Mouse (Mus musculus): ENCODE data around the gene Rgl2.
A peak's percentile ranks its signal among the peaks of the same experiment; 100 is the strongest.

Rgl2 gene

GRCm38 (mm10) chr17:33921361-33921760 is 8.0 kb upstream of the Rgl2 start:
- DNase-seq (ENCODE audit: low spot score in 2 of 2), result no peak

GRCm38 (mm10) chr17:33924577-33925283 is 4.6 kb upstream of the Rgl2 start:
- no peak for DNase-seq (ENCODE audit: low spot score in 2 of 2)

- DNase-seq (ENCODE audit: low spot score in 2 of 2), result no peak
Measured at GRCm38 (mm10) chr17:33925406-33926116, 3.8 kb upstream of the Rgl2 start.

DNA sequence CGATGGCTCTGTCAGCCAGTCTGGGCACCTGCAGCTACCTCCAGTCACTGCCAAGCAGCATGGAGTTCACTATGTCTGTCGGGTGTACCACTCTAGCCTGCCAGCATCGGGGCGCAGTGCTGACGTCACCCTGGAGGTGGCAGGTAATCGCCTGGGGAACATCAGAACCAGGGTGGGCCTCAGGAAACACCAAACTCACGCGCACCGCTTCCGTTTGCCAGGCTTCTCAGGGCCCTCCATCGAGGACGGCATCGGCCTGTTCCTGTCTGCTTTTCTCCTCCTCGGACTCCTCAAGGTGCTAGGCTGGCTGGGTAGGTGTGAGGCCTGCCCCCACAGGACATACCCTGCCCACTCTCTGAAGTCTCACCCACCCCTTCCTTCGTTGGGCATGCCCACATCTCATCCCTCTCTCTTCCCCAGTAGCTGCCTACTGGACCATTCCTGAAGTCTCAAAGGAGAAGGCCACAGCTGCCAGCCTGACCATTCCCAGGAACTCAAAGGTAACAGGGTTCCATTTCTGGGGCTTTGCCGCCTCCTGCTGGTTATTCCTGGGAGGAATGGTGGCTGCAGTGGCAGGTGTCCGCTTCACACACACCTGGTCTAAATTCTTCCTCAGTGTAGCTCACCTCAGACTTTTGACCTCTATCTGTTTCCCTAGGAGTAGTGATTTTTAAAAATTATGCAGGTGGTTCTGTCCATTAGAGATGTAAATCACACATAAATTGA is 3.0 kb upstream of the Rgl2 start:
- no peak for DNase-seq (ENCODE audit: low spot score in 2 of 2)

- DNase-seq (ENCODE audit: low spot score in 2 of 2), result no peak
Measured at GRCm38 (mm10) chr17:33928251-33928947, 944 bp upstream of the Rgl2 start.

DNA sequence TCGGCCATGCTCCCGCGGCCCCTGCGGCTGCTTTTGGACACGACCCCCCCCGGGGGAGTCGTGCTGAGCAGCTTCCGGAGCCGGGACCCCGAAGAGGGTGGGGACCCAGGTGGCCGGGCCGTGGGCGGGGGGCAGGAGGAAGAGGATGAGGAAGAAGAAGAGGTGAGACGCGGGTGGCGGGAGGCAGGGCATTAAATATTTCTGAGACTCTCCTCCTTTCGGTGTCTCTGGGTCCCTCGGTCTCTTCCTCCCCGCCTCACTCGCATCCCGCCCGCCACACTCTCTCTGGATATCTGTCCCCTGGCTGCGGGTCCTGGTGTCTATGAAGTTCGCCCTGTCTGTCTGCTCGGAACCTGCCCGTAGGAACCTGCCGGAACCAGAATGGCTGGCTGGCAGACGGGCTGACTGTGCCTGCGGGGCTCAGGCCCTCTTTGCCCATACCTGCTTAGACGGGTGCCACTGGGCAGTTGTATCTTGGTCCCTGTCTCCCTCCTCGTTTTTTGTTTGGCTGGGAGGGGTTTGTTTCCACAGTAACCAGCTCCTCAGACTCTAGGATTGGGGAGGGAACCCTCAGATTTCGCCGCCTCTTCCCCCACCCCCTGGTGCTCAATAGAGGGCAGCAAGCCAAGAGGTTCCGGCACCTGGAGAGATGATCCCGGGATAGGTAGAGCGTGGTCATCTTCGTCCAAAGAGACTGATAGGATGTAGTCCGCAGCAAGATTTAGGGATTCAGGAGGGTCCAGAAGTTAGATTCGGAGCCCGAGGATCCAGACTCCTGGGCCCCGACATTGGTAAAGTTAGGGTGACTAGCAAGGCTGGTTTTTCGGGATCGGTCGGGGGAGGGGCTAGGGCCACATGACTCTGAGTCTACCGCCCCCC is 1.2 kb downstream of the Rgl2 start:
- DNase-seq (ENCODE audit: low spot score in 2 of 2), result peak; percentile 76 to 80

DNA sequence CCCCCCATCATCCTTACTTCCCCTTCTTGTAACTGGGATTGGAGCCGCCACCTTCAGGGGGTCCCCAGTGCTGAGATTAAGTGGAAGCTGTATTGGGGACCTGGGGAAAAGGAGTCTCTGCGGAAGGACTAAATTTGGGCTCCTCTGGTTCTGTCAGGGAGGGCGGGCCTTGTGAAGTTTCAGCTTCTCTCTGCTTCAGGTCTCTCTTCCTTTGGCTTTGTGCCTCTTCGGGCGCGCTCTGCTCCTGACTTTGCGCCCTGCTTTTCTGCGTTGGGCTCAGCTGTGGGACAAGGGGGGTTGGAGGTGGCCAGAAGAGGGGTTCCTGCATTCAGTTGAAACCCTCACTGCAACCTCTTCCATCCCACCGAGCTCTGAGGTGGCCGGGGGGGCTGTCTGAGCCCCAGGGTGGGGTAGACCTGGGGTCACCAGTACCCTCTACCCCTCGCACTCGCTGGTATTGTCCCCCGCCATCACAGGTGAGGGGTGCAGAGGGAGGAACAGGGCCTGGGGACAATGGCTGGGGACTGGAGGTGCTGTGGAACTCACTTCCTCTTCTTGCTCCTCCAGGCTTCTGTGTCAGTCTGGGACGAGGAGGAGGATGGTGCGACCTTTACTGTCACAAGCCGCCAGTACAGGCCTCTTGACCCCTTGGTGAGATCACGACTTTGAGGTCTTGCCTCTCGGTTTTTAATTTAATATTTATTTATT is 2.0 kb downstream of the Rgl2 start:
- DNase-seq (ENCODE audit: low spot score in 2 of 2), result no peak

DNA sequence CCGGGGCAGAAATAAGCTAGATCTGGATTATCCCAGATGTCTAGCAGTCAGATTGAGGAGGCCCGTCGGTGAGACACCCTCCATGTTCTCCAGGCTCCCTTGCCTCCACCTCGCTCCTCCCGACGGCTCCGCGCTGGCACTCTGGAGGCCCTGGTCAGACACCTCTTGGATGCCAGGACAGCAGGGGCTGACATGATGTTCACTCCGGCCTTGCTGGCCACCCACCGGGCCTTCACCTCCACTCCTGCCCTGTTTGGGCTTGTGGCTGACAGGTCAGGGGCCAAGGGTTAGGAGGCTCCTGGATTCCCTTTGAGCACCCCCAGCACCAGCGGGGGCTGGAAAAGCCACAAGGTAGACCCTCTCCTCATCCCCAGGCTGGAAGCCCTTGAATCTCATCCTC is 2.6 kb downstream of the Rgl2 start:
- no peak for DNase-seq (ENCODE audit: low spot score in 2 of 2)

GRCm38 (mm10) chr17:33932448-33932847 is 3.1 kb downstream of the Rgl2 start:
- DNase-seq (ENCODE audit: low spot score in 2 of 2), result no peak

DNA sequence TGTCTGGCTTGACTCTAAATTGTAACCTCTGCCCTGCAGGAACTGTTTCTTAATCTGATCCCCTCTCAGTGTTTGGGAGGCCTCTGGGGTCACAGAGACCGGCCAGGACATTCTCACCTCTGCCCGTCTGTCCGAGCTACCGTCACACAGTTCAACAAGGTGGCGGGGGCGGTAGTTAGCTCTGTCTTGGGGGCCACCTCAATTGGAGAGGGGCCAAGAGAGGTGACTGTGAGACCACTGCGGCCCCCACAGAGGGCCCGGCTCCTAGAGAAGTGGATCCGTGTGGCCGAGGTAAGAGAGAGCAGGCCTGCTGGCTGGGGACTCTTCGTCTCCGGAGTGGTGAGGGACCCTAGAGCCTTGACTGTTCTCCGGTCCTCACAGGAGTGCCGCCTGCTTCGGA is 3.6 kb downstream of the Rgl2 start:
- no peak for DNase-seq (ENCODE audit: low spot score in 2 of 2)

GRCm38 (mm10) chr17:33935422-33936055 is 6.2 kb downstream of the Rgl2 start:
- no peak for DNase-seq (ENCODE audit: low spot score in 2 of 2)

DNA sequence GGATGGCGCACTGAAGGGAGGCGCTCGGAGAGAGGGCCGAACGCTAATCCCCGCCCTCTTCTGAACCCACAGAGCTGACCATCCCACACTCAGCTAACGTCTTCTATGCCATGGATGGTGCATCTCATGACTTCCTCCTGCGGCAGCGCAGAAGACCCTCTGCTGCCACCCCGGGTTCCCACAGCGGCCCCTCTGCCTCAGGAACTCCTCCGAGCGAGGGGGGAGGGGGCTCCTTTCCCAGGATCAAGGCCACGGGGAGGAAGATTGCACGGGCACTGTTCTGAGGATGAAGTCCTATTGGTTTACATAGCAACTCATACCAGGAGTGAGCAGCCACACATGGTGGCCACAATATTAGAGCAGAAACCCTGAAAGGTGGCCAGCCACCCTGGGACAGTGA is 7.7 kb downstream of the Rgl2 start:
- no peak for DNase-seq (ENCODE audit: low spot score in 2 of 2)

DNA sequence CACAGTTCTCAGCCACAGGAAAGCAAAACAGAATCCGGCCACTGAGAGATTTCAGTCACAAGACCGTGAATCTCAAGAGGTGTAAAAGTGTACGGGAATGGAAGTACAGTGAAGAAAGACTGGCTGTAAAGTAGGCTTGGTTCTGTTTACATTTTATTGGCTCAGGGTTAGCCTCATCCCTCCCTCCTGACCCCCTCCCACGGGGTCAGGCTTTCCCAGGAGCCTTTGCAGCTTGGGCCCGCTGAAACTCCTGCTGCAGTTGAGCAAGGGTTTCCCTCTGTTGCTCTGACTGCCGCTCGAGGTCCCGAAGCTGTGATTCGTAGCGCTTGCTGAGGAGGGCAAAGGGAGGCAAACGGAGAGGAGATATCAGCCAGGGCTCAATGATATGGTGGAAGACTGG is 9.4 kb downstream of the Rgl2 start:
- no peak for DNase-seq (ENCODE audit: low spot score in 2 of 2)

- peak; percentile 79 to 84 for DNase-seq (ENCODE audit: low spot score in 2 of 2)
Measured at GRCm38 (mm10) chr17:33940206-33940805, 11.0 kb downstream of the Rgl2 start, which contains the start of the genes Pfdn6 and Wdr46. TSS of gene Pfdn6 (minus strand) at chr17:33940343. TSS of gene Wdr46 (plus strand) at chr17:33940660.

DNA sequence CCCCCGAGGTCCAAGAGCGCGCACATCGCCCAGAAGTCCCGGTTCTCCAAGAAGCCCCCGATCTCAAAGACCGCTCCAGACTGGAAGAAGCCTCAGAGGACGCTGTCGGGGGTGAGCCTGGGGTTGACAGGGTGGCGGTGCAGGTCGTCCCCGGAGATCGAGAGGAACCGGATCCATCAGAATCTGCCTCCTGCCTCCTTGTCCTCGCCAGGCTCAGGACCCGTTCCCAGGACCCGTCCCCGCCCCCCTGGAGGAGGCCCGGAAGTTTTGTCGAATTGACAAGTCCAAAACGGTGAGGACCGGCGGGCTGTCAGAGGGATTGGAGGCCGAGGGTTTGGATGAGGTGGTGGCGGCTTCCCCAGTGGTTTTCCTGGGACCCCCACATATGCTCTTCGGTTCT is 11.6 kb downstream of the Rgl2 start:
- DNase-seq (ENCODE audit: low spot score in 2 of 2), result no peak

DNA sequence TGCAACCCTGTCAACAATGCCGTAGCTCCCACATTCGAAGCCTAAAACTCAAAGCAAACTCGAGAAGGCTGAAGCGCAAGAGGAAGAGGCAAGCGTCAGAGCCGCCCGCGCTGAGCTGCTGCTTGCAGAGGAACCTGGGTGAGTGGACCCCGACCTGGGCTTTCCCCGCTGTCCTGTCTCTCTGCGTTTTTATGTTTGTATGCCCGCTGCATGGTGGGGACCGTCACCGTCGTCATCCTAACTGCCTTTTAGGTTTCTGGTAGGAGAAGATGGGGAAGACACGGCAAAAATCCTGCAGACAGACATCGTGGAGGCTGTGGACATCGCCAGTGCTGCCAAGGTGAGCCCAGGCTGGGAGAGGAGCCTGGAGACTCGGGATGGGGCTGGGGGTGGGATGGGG is 12.0 kb downstream of the Rgl2 start:
- no peak for DNase-seq (ENCODE audit: low spot score in 2 of 2)

GRCm38 (mm10) chr17:33943454-33943853 is 14.1 kb downstream of the Rgl2 start:
- DNase-seq (ENCODE audit: low spot score in 2 of 2), result no peak

- DNase-seq (ENCODE audit: low spot score in 2 of 2), result no peak
Measured at GRCm38 (mm10) chr17:33947430-33948089, 18.2 kb downstream of the Rgl2 start.

All from urinary bladder, postnatal 36 days (tissue).